8 mouse cellular contexts compared by ENCODE assay signal in the genomic region with DNA sequence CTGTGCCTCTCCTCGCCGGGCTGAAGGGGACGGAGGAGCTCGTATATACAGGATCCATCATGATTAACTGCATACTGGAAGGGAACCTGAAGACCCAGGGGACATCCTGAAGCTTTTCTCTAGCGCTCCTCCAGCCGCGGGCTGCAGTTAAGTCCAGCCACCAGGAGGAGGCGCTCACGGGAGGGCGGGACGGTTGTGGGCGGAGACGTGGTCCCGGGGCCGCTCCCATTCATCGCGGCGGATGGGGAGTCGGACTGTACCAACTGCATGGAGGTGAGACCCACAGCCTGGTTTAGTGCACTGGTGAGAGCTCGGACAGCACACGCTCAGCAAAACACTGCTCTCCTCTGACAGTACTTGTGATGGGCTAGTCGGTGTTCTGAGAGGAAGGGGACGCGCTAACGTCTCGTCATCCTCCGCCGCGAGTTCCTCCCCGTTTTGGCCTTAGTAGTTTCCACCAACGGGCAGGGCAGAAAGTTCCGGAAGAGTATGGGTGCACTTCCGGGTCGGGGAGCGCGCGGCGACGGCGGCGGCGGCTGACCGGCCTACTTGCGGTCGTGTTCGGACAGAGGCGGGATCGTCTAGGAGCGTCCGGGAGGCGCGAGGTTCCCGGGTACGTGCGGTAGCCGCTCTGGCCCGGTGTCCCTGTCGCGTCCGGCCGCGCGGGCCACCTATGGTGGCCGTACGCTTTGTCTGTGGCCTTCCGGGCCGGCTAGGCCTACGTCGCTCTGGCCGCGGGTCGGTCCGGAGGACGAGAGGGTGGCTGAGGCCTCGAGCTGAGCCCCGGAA. TPM values are rescaled to one million over a fixed set of nuclear protein-coding genes. Genes with fewer than 3 reads are reported as not detected.
DNase-seq lines count a peak whose midpoint lies in the region; ATAC-seq lines count a peak whose summit lies in the region.

Gene Phrf1, plus strand, starts transcription at position 506 of the 789 bp plus-strand sequence.

- peak within 1 kb of the TSS; percentile 98 for H3K9ac ChIP-seq in heart, embryonic 13.5 days
- H3K9ac ChIP-seq in liver, embryonic 12.5 days = peak within 1 kb of the TSS; percentile 98
- peak within 1 kb of the TSS; percentile 96 for H3K9ac ChIP-seq in stomach, embryonic 15.5 days

- peaks cover 31% of the 10 kb centered on the region for H3K36me3 ChIP-seq in heart, embryonic 13.5 days
- H3K36me3 ChIP-seq in liver, embryonic 12.5 days = peaks cover 32% of the 10 kb centered on the region
- H3K36me3 ChIP-seq in stomach, embryonic 15.5 days = peaks cover 20% of the 10 kb centered on the region

- H3K4me3 ChIP-seq in heart, embryonic 13.5 days = peak within 1 kb of the TSS; percentile 99
- H3K4me3 ChIP-seq in liver, embryonic 12.5 days = peak within 1 kb of the TSS; percentile 97
- peak within 1 kb of the TSS; percentile 98 for H3K4me3 ChIP-seq in stomach, embryonic 15.5 days (replicated peaks)

- H3K9me3 ChIP-seq in heart, embryonic 13.5 days = no peaks in the 10 kb centered on the region
- H3K9me3 ChIP-seq in liver, embryonic 12.5 days (replicated peaks) = no peaks in the 10 kb centered on the region
- H3K9me3 ChIP-seq in stomach, embryonic 15.5 days = no peaks in the 10 kb centered on the region

- peak within 1 kb of the TSS; percentile 95 for H3K27ac ChIP-seq in heart, embryonic 13.5 days (replicated peaks)
- peak within 1 kb of the TSS; percentile 90 for H3K27ac ChIP-seq in liver, embryonic 12.5 days
- peak within 1 kb of the TSS; percentile 93 for H3K27ac ChIP-seq in stomach, embryonic 15.5 days

- H3K27me3 ChIP-seq in heart, embryonic 13.5 days (replicated peaks) = no peaks in the 10 kb centered on the region
- H3K27me3 ChIP-seq in liver, embryonic 12.5 days (replicated peaks) = no peaks in the 10 kb centered on the region
- H3K27me3 ChIP-seq in stomach, embryonic 15.5 days (replicated peaks) = no peaks in the 10 kb centered on the region

- H3K4me1 ChIP-seq in heart, embryonic 13.5 days = peaks cover 23% of the 10 kb centered on the region
- H3K4me1 ChIP-seq in liver, embryonic 12.5 days = peaks cover 36% of the 10 kb centered on the region
- H3K4me1 ChIP-seq in stomach, embryonic 15.5 days = peaks cover 22% of the 10 kb centered on the region

- peak within 1 kb of the TSS; percentile 97 for H3K4me2 ChIP-seq in heart, embryonic 13.5 days
- peak within 1 kb of the TSS; percentile 87 for H3K4me2 ChIP-seq in liver, embryonic 12.5 days
- H3K4me2 ChIP-seq in stomach, embryonic 15.5 days = peak within 1 kb of the TSS; percentile 75

- peak; percentile 94 for ATAC-seq in erythroid progenitor cell, adult 5-6 weeks (replicated peaks; ENCODE audit: low FRiP score, poor library complexity, severe bottlenecking)
- ATAC-seq in heart, embryonic 13.5 days (ENCODE audit: extremely low read depth, insufficient number of reproducible peaks, low FRiP score, low TSS enrichment) = peak; percentile 91
- peak; percentile 89 for ATAC-seq in liver, embryonic 12.5 days
- ATAC-seq in stomach, embryonic 15.5 days (ENCODE audit: insufficient read depth, low FRiP score, low read depth) = peak; percentile 90

- peak; percentile 91 for DNase-seq in CD4-positive helper T cell, adult 2 months (ENCODE audit: low read depth, low spot score)
- peak; percentile 75 for DNase-seq in brain, embryonic 18.5 days (ENCODE audit: low read depth, low spot score)
- peak; percentile 95 for DNase-seq in kidney, postnatal 10 days
- peak; percentile 92 to 93 for DNase-seq in natural killer cell, adult 2 months (ENCODE audit: low spot score in 2 of 2)

- under 1% methylated on average over 76 of the region's 76 CpGs for WGBS in heart, embryonic 13.5 days
- WGBS in liver, embryonic 12.5 days (ENCODE audit: insufficient replicate concordance) = under 1% methylated on average over 76 of the region's 76 CpGs
- under 1% methylated on average over 76 of the region's 76 CpGs for WGBS in stomach, embryonic 15.5 days

RNA-seq across cellular contexts. Expression of gene Phrf1, which starts in this region (rescaled TPM):
- total RNA-seq in erythroid progenitor cell, adult 5-6 weeks (2015; ENCODE audit: low replicate concordance) = 80.1 and 114 TPM in 2 replicates
- total RNA-seq in erythroid progenitor cell, adult 5-6 weeks (2017; ENCODE audit: low replicate concordance) = 63.5 and 90.0 TPM in 2 replicates
- polyA plus RNA-seq in heart, embryonic 13.5 days (2015; fragmentation: Nextera tagmentation; extraction: Ambion mirVana) = 43.5 and 46.2 TPM in 2 replicates
- 52.9 and 53.1 TPM in 2 replicates for polyA plus RNA-seq in liver, embryonic 12.5 days (2016; fragmentation: Nextera tagmentation; extraction: Ambion mirVana)
- polyA plus RNA-seq in stomach, embryonic 15.5 days (2015; fragmentation: Nextera tagmentation; extraction: Ambion mirVana) = 58.8 and 63.4 TPM in 2 replicates

Comparison
In these comparisons a context has a peak if more than half of its experiments do, and no peak if none do; other contexts are left out.
1. Peak in every context shown above with its lines: DNase-seq, ATAC-seq, H3K4me3 ChIP-seq and H3K27ac ChIP-seq.